In the genomic region with DNA sequence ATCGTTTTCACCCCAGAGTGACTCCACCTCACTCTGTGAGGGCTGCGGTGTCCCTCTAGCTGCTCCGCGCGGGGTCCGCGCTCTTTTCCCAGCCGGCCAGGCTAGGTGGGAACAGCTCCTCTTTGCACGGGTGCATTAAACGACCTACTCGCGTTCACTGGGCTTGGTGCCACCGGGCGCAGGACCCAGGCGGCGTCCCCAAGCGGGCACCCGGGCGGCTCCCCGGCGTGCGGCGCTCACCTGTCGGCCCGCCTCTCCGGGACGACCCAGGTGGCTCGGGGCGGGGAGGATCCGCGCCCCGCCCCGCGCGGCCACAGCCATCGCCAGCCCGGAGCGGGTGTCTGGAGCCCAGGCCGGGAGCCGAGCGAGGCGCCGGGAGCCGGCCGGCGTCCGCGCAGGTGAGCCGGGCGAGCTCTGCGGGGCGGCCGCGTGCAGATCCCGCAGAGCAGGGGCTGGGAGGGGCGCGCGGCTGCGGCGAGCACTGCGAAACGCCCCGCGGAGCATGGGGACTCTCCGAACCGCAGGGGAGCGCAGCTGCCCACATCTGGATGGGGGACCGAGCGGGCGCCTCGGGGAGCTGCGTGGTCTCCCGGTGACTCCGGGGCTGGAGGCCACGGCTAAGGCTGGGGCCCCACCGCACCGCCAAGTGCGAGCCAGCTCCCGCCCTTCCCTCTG, we compare ENCODE assay signal across 9 mouse cellular contexts. TPM values are rescaled to one million over a fixed set of nuclear protein-coding genes. Genes with fewer than 3 reads are reported as not detected.
DNase-seq lines count a peak whose midpoint lies in the region; ATAC-seq and TF ChIP-seq lines count a peak whose summit lies in the region.
"Had no signal": no experiment of that assay in that cellular context is flagged by ENCODE, and none has a peak within 500 bp of the region (broad histone marks: within the 10 kb centered on the region; RNA-seq: fewer than 3 reads in every experiment).

Lypd6b (plus strand) TSS at position 313 of the 675 bp plus-strand sequence.

- peaks cover 65% of the 10 kb centered on the region for H3K27me3 ChIP-seq in E14TG2a.4 (ENCODE audit: insufficient read depth, low read length)
- H3K27me3 ChIP-seq in embryonic facial prominence, embryonic 14.5 days (replicated peaks; ENCODE audit: control insufficient read depth, insufficient read depth, low read length): peaks cover 19% of the 10 kb centered on the region
- H3K27me3 ChIP-seq in lung, embryonic 16.5 days (ENCODE audit: control insufficient read depth, insufficient read depth, low read depth, low read length): peaks cover 34% of the 10 kb centered on the region
- H3K27me3 ChIP-seq in stomach, embryonic 14.5 days (ENCODE audit: control insufficient read depth, insufficient read depth, low read length): no peaks in the 10 kb centered on the region; the same call in 1 of the 2 replicates

- intact Hi-C loops in gastrocnemius, postnatal 36 days (cut with DNase I): no loop called here

- peak within 1 kb of the TSS; percentile 99 for H3K4me2 ChIP-seq in embryonic facial prominence, embryonic 14.5 days (ENCODE audit: low read depth, low read length)
- peak within 1 kb of the TSS; percentile 86 for H3K4me2 ChIP-seq in lung, embryonic 16.5 days (ENCODE audit: low read depth, low read length)
- peak within 1 kb of the TSS; percentile 98 for H3K4me2 ChIP-seq in stomach, embryonic 14.5 days (replicated peaks; ENCODE audit: low read depth, low read length)

- WGBS in embryonic facial prominence, embryonic 14.5 days: 0% methylated on average over 21 of the region's 79 CpGs
- 1% methylated on average over 61 of the region's 79 CpGs for WGBS in lung, embryonic 16.5 days
- under 1% methylated on average over 79 of the region's 79 CpGs for WGBS in stomach, embryonic 14.5 days

- H3K9me3 ChIP-seq in E14TG2a.4 (ENCODE audit: low read length): no peaks in the 10 kb centered on the region
- H3K9me3 ChIP-seq in embryonic facial prominence, embryonic 14.5 days (ENCODE audit: control insufficient read depth, low read length): no peaks in the 10 kb centered on the region
- no peaks in the 10 kb centered on the region for H3K9me3 ChIP-seq in lung, embryonic 16.5 days (ENCODE audit: control insufficient read depth, low read length)
- H3K9me3 ChIP-seq in stomach, embryonic 14.5 days (ENCODE audit: control insufficient read depth, low read depth, low read length): no peaks in the 10 kb centered on the region

- DNase-seq in gastrocnemius, postnatal 10 days: peak; percentile 16
- DNase-seq in gastrocnemius, postnatal 36 days: no peak
- no peak for DNase-seq in embryonic facial prominence, embryonic 14.5 days (ENCODE audit: low spot score)
- DNase-seq in kidney, adult 18-20 months: peak; percentile 64

- no peak within 1 kb of the TSS for H3K27ac ChIP-seq in embryonic facial prominence, embryonic 14.5 days (replicated peaks; ENCODE audit: low read depth, low read length)
- no peak within 1 kb of the TSS for H3K27ac ChIP-seq in lung, embryonic 16.5 days (ENCODE audit: low read length)
- H3K27ac ChIP-seq in stomach, embryonic 14.5 days (ENCODE audit: low read length): peak within 1 kb of the TSS; percentile 33; the same call in 1 of the 2 replicates

- TF ChIP-seq CTCF in E14TG2a.4 (conservative IDR thresholded peaks at IDR 0.05; ENCODE audit: low read length): no peak

- peaks cover 12% of the 10 kb centered on the region for H3K4me1 ChIP-seq in E14TG2a.4 (replicated peaks; ENCODE audit: low read depth, low read length)
- peaks cover 3% of the 10 kb centered on the region; the same call in 1 of the 2 replicates for H3K4me1 ChIP-seq in embryonic facial prominence, embryonic 14.5 days (ENCODE audit: control insufficient read depth, insufficient read depth, low read length)
- 0 out of 2 replicates have a peak, but pooled peaks cover 3% of the 10 kb centered on the region for H3K4me1 ChIP-seq in lung, embryonic 16.5 days (replicated peaks; ENCODE audit: control insufficient read depth, insufficient read depth, low read length)
- peaks cover 3% of the 10 kb centered on the region; the same call in 1 of the 2 replicates for H3K4me1 ChIP-seq in stomach, embryonic 14.5 days (ENCODE audit: control insufficient read depth, insufficient read depth, low read length)

- H3K4me3 ChIP-seq in E14TG2a.4 (replicated peaks; ENCODE audit: low read length): peak within 1 kb of the TSS; percentile 83
- peak within 1 kb of the TSS; percentile 69 for H3K4me3 ChIP-seq in embryonic facial prominence, embryonic 14.5 days (ENCODE audit: low read depth, low read length)
- H3K4me3 ChIP-seq in lung, embryonic 16.5 days (ENCODE audit: low read length): peak within 1 kb of the TSS; percentile 51
- peak within 1 kb of the TSS; percentile 77 for H3K4me3 ChIP-seq in stomach, embryonic 14.5 days (ENCODE audit: low read depth, low read length)

- ATAC-seq in embryonic facial prominence, embryonic 14.5 days (ENCODE audit: low read depth): peak; percentile 70
- ATAC-seq in lung, embryonic 16.5 days (ENCODE audit: low read depth): peak; percentile 84
- ATAC-seq in stomach, embryonic 14.5 days (ENCODE audit: insufficient number of reproducible peaks, insufficient read depth, low FRiP score, low read depth): peak; percentile 83
- no peak for ATAC-seq in monocyte, adult 5-6 weeks (replicated peaks; ENCODE audit: insufficient number of reproducible peaks, low FRiP score, low TSS enrichment, poor library complexity, severe bottlenecking)

- H3K36me3 ChIP-seq in E14TG2a.4 (ENCODE audit: insufficient read depth, low read length): no peaks in the 10 kb centered on the region
- H3K36me3 ChIP-seq in embryonic facial prominence, embryonic 14.5 days (ENCODE audit: control insufficient read depth, insufficient read depth, low read length): no peaks in the 10 kb centered on the region
- no peaks in the 10 kb centered on the region for H3K36me3 ChIP-seq in lung, embryonic 16.5 days (ENCODE audit: control insufficient read depth, insufficient read depth, low read length)
- no peaks in the 10 kb centered on the region for H3K36me3 ChIP-seq in stomach, embryonic 14.5 days (ENCODE audit: control insufficient read depth, insufficient read depth, low read length)

- H3K9ac ChIP-seq in embryonic facial prominence, embryonic 14.5 days (ENCODE audit: low read depth, low read length): peak within 1 kb of the TSS; percentile 75
- H3K9ac ChIP-seq in lung, embryonic 16.5 days (ENCODE audit: low read length): peak within 1 kb of the TSS; percentile 59
- peak within 1 kb of the TSS; percentile 61 for H3K9ac ChIP-seq in stomach, embryonic 14.5 days (replicated peaks; ENCODE audit: low read depth, low read length)

RNA-seq across cellular contexts. Expression of gene Lypd6b, which starts in this region (rescaled TPM):
- total RNA-seq in gastrocnemius, postnatal 10 days (2021): under 1 TPM in 1 of 2 experiments, not detected in 1; 0.14 TPM
- total RNA-seq in gastrocnemius, postnatal 36 days (2021): not detected
- polyA plus RNA-seq in embryonic facial prominence, embryonic 14.5 days (2014; fragmentation: Nextera tagmentation; extraction: Ambion mirVana): 7.9 and 9.2 TPM in 2 replicates
- 2.2 and 2.6 TPM in 2 replicates for polyA plus RNA-seq in lung, embryonic 16.5 days (2015; fragmentation: Nextera tagmentation; extraction: Ambion mirVana)
- 29.4 and 29.6 TPM in 2 replicates for polyA plus RNA-seq in stomach, embryonic 14.5 days (2014; fragmentation: Nextera tagmentation; extraction: Ambion mirVana)
- 0.68 to 1.5 TPM in 2 of 3 replicates, not detected in the other for total RNA-seq in monocyte, adult 5-6 weeks (2017)
- total RNA-seq: MEL had no signal

Comparison
In these comparisons a context has a peak if more than half of its experiments do, and no peak if none do; other contexts are left out.
1. Peak in DNase-seq in gastrocnemius, postnatal 10 days; RNA of the gene not detected or under 1 TPM.